Mouse (Mus musculus) neural tube, embryonic 11.5 days (tissue): ENCODE results near the gene Glipr1l2. TPM values are rescaled to one million over a fixed set of nuclear protein-coding genes. Genes with fewer than 3 reads are reported as not detected.
"Not testable (repeated sequence)": the region's sequence is repeated elsewhere in the genome, so short reads cannot be mapped to it uniquely, and the experiment has no call there.

Source experiments
- ATAC-seq: fragments of 200-750 bp; cut with Nextera tagmentation; 2 replicates; pipeline ENCODE4 v1.8.0; 2017; ENCODE audit warnings: moderate number of reproducible peaks, mild to moderate bottlenecking, moderate TSS enrichment, moderate library complexity; ENCODE audit not compliant: insufficient read depth, low FRiP score, low TSS enrichment
- DNase-seq: peaks from one replicate; pipeline ENCODE4 v3.0.0-alpha.2; 2015; ENCODE audit warnings: low spot score
- H3K27ac ChIP-seq: fragments of 300-500 bp; sonication (generic); 2 replicates; pipeline ENCODE4 v1.5.1; 2014; ENCODE audit warnings: low read depth, mild to moderate bottlenecking, low read length
- H3K27me3 ChIP-seq: fragments of 300-500 bp; sonication (generic); 2 replicates; pipeline ENCODE4 v1.6.1; 2014; ENCODE audit warnings: mild to moderate bottlenecking, low read length, mixed read lengths; ENCODE audit not compliant: control insufficient read depth, insufficient read depth
- H3K36me3 ChIP-seq: fragments of 300-500 bp; sonication (generic); 2 replicates; pipeline ENCODE4 v1.6.1; 2014; ENCODE audit warnings: mild to moderate bottlenecking, low read length, moderate library complexity, mixed read lengths; ENCODE audit not compliant: control insufficient read depth, insufficient read depth
- H3K4me1 ChIP-seq: fragments of 300-500 bp; sonication (generic); 2 replicates; pipeline ENCODE4 v1.6.1; 2014; ENCODE audit warnings: low read length, mixed read lengths; ENCODE audit not compliant: control insufficient read depth, insufficient read depth
- H3K4me2 ChIP-seq: fragments of 300-500 bp; sonication (generic); 2 replicates; pipeline ENCODE4 v1.6.1; 2014; ENCODE audit warnings: low read depth, mild to moderate bottlenecking, moderate library complexity
- H3K4me3 ChIP-seq: fragments of 300-500 bp; sonication (generic); 2 replicates; pipeline ENCODE4 v1.5.1; 2014; ENCODE audit warnings: low read depth, low read length
- H3K9ac ChIP-seq: fragments of 300-500 bp; sonication (generic); 2 replicates; pipeline ENCODE4 v1.6.1; 2014; ENCODE audit warnings: mild to moderate bottlenecking, low read length
- H3K9me3 ChIP-seq: fragments of 300-500 bp; sonication (generic); 2 replicates; pipeline ENCODE4 v1.6.1; 2016; ENCODE audit warnings: low read length; ENCODE audit not compliant: control insufficient read depth
- WGBS: fragments of 180-500 bp; shearing (Covaris S2); extraction: QIAGEN DNeasy Blood & Tissue Kit; methylation state at CpG from one replicate; pipeline ENCODE4 v1.1.7; 2014; 5-methylcytosine and 5-hydroxymethylcytosine counted together
- polyA plus RNA-seq: library from polyadenylated mRNA; unstranded; fragments of >200 nt; fragmentation: Nextera tagmentation; extraction: Ambion mirVana; gene quantifications from 2 replicates; pipeline ENCODE4 v1.2.1, GENCODE M21; 2014

Glipr1l2 gene
- polyA plus RNA-seq, 1 experiment from 2014 or later: not detected

GRCm38 (mm10) chr10:112110401-112110800 lies 27.2 kb downstream of the Glipr1l2 start:
- no peak overlapping the region for H3K4me2 ChIP-seq
- WGBS: 91% methylated on average over 7 of the region's 7 CpGs
- H3K9me3 ChIP-seq: no peaks in the 10 kb centered on the region
- H3K27me3 ChIP-seq: no peaks in the 10 kb centered on the region
- H3K27ac ChIP-seq: no peak overlapping the region
- ATAC-seq: no peak
- H3K9ac ChIP-seq: no peak overlapping the region
- DNase-seq: no peak
- no peak overlapping the region for H3K4me3 ChIP-seq
- no peaks in the 10 kb centered on the region for H3K4me1 ChIP-seq
- no peaks in the 10 kb centered on the region for H3K36me3 ChIP-seq

- not testable (repeated sequence) for H3K4me1 ChIP-seq, ATAC-seq, H3K36me3 ChIP-seq, H3K27me3 ChIP-seq, H3K9me3 ChIP-seq, DNase-seq, H3K4me2 ChIP-seq, H3K4me3 ChIP-seq, H3K9ac ChIP-seq, H3K27ac ChIP-seq
- WGBS: 69% methylated on average over 2 of the region's 2 CpGs
These were observed 41.9 kb downstream of the Glipr1l2 start for GRCm38 (mm10) chr10:112125090-112125489.

- WGBS: 84% methylated on average over 6 of the region's 6 CpGs
- H3K9me3 ChIP-seq, H3K27me3 ChIP-seq, H3K9ac ChIP-seq, ATAC-seq, DNase-seq, H3K4me1 ChIP-seq, H3K36me3 ChIP-seq, H3K4me3 ChIP-seq, H3K4me2 ChIP-seq, H3K27ac ChIP-seq: not testable (repeated sequence)
These were observed 44.6 kb downstream of the Glipr1l2 start for GRCm38 (mm10) chr10:112127682-112128230.

GRCm38 (mm10) chr10:112132194-112132593 lies 49.0 kb downstream of the Glipr1l2 start:
- H3K27me3 ChIP-seq: no peaks in the 10 kb centered on the region
- ATAC-seq (no peak), DNase-seq (no peak)
- no peaks in the 10 kb centered on the region for H3K9me3 ChIP-seq
- H3K9ac ChIP-seq: no peak overlapping the region
- 91% methylated on average over 3 of the region's 3 CpGs for WGBS
- H3K4me1 ChIP-seq: no peaks in the 10 kb centered on the region
- H3K4me2 ChIP-seq: no peak overlapping the region
- H3K36me3 ChIP-seq: no peaks in the 10 kb centered on the region
- H3K4me3 ChIP-seq: no peak overlapping the region
- H3K27ac ChIP-seq: no peak overlapping the region

DNA sequence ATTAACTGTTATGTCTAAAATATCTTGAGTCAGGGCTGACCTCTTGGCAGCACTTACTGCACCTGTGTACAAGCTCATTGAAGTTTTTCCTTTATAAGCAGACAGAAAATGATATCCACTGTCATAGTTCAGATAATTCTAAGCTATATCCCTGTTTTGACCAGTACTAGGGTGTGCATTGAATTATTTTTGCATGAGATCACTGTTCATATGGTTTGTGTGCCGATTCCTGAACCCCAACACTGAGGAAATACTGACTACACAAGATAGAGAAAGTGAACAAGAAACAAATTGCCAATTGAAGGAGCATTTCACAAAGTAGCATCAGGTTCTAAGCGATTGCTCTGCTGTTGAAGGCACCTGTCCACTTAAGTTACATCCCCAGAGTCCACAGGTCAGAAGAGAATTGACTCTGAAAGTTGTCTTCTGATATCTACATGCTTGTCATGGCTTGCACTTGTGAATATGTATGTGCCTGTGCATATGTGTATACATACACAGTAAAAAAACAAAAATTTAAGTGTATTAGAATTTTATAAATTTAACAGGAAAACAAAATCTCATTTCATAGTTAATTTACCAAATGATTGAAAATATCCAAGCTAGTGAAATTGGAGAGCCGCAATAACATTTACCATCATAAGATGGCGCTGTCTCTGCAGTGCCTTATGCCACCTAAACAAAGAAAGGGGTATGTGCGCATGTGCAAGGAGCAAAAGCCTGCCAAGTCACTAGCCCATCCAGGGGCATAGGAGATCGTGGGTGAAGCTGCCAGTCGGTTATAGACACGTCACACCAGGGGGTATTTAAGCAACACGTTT lies 55.1 kb downstream of the Glipr1l2 start:
- Histone ChIP-seq H3K9ac (no peak overlapping the region; the same call in 1 of the 2 replicates), H3K9me3 (no peaks in the 10 kb centered on the region), H3K4me3 (no peak overlapping the region), H3K27ac (no peak overlapping the region), H3K27me3 (no peaks in the 10 kb centered on the region), H3K4me2 (peak overlapping the region; percentile 35), H3K4me1 (no peaks in the 10 kb centered on the region), H3K36me3 (no peaks in the 10 kb centered on the region)
- peak; percentile 75 for DNase-seq
- ATAC-seq: peak; percentile 85
- 18% methylated on average over 9 of the region's 9 CpGs for WGBS

DNA sequence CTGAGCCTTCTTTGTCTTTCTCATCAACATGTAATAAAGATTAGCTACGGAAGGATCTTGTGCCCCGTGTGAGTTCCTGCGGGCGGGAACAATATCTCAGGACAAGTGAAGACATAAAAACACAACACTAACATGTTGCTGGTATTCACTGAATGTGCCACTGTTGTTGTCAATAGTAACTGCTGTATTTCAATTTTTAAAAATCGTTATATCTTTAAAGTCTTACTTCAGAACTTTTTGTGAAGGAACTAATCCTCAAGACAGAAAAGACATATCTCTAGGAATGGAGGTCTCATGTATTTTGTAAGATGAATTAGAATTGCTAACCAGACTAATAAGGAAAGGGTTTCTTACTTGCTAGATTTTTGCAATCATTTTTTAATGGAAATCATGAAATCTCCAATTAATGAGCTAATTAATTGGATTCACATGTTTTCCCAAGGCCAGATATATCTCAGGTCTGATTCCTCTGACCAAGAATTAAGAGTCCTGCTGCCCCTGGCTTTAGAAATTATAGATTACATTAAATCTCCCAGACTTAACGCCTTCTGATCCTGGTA lies 55.8 kb downstream of the Glipr1l2 start:
- no peak for DNase-seq
- H3K4me2 ChIP-seq: peak overlapping the region; percentile 35
- no peaks in the 10 kb centered on the region for H3K4me1 ChIP-seq
- no peaks in the 10 kb centered on the region for H3K36me3 ChIP-seq
- H3K9me3 ChIP-seq: no peaks in the 10 kb centered on the region
- H3K4me3 ChIP-seq: no peak overlapping the region
- ATAC-seq: peak; percentile 21; the same call in 1 of the 2 replicates
- no peaks in the 10 kb centered on the region for H3K27me3 ChIP-seq
- WGBS: 43% methylated on average over 6 of the region's 6 CpGs
- no peak overlapping the region for H3K27ac ChIP-seq
- H3K9ac ChIP-seq: no peak overlapping the region; the same call in 1 of the 2 replicates

- Histone ChIP-seq H3K9me3 (no peaks in the 10 kb centered on the region), H3K9ac (no peak overlapping the region), H3K27me3 (no peaks in the 10 kb centered on the region), H3K4me3 (no peak overlapping the region), H3K27ac (no peak overlapping the region), H3K4me2 (no peak overlapping the region), H3K4me1 (no peaks in the 10 kb centered on the region), H3K36me3 (no peaks in the 10 kb centered on the region)
- 60% methylated on average over 2 of the region's 2 CpGs for WGBS
- ATAC-seq (no peak), DNase-seq (no peak)
These were observed 56.7 kb downstream of the Glipr1l2 start for GRCm38 (mm10) chr10:112139834-112140233.
